Mouse (Mus musculus): ENCODE measurements around the gene Bhlhb9.

Gene Bhlhb9

DNA sequence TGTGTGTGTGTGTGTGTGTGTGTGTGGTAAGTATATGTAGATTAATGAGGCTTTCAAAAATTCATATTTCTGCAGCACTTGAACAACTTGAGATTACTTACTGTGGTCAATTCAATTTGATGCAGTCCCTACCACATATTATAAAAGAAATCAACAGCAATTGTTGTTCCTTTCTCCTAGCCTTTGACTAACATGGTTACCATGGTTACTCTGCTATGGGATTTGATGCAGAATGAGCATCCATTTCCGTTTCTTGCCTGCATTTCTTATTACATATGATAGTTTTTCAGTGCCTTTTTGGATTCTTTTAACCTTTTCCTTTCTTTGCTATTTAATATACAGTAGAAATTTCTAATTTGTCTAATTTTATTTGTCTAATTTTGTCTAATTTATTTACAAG is 119.7 kb downstream of the Bhlhb9 start:
- no peak for DNase-seq

DNA sequence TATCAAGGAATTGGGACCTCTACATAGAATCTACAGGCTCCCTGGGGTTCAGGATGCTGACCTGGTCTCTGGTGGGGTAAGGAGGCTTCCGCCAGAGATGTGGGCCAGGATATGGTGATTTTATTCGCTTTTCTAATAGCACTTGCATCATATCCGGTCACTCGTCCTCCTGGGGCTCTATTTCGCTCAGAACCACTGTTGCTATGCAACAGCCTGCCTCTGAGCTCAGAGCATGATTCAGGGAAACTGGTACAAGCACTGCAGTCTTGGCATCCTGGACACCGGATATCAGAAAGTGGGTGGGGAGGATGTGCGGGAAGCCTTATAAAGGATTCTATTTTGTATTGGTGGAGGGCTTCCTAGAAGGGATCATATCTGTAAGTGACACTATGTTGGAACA is 124.8 kb downstream of the Bhlhb9 start:
- no peak for DNase-seq

DNA sequence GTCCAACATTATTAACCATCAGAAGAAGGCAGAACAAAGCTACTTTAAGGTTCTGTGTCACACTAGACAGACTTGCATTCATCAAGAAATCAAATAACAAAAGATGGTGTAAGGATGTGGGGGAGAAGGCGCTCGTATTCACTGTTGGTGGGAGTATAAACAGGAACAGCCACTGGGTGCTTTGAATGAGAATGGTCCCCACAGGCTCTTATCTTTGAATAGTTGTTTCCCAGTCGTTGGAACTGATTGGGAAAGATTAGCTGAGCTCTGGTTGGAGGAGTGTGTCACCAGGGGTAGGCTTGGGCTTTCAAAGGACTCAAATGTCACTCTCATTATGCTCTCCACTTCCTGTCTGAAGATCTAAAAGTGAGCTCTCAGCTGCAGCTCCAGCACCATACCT is 128.5 kb downstream of the Bhlhb9 start:
- no peak for DNase-seq

DNA sequence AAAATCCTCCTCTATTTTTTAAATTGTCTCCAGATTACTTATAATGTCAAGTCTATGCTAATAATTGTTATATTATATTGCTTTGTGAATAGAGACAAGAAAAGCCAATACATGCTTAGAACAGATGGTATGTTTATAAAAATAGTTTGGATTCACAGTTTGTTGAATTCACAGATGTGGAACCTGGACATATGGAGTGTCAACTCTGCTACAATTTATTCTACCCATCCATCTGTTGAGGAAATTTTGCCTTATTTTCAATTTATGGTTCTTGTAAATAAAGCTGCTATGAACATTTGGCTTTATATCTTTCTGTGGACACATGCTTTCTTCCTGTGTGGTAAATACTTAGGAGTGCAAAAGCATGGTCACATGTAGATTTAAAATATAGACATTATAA is 131.2 kb downstream of the Bhlhb9 start:
- no peak for DNase-seq

DNA sequence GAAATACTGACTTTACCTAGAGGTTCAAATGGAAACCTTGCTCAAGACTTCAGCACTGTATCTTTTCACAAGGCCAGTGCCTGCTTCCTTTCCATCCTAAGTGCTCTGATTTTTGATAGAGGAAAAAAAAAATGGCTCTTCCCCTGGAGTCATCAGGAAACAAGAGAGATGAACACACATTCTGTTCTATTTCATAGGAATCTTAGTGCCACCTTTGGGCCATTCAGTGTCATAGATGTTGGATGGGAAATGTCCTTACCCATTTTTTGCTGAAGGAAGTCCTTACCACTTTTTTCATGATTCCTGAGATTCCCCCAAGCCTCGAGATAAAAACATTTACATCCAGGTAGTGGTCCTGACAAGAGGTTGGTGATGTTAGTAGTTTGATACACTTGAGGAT is 139.1 kb downstream of the Bhlhb9 start:
- no peak for DNase-seq
